Comparison of ENCODE assay signal across 8 mouse cellular contexts in genomic region chr12:112145211-112145874, GRCm38 (mm10). TPM values are rescaled to one million over a fixed set of nuclear protein-coding genes. Genes with fewer than 3 reads are reported as not detected.
A peak's percentile ranks its signal among the peaks of the same experiment; 100 is the strongest.
DNase-seq lines count a peak whose midpoint lies in the region; ATAC-seq and TF ChIP-seq lines count a peak whose summit lies in the region.

No protein-coding gene starts in this region.

- no peaks in the 10 kb centered on the region for H3K36me3 ChIP-seq in heart, embryonic 13.5 days
- H3K36me3 ChIP-seq in kidney, embryonic 16.5 days (ENCODE audit: insufficient read depth, low read length) = no peaks in the 10 kb centered on the region
- no peaks in the 10 kb centered on the region for H3K36me3 ChIP-seq in myocyte (ENCODE audit: control insufficient read depth, insufficient read depth)

- peaks cover 84% of the 10 kb centered on the region for H3K27me3 ChIP-seq in heart, embryonic 13.5 days (replicated peaks)
- peaks cover 62% of the 10 kb centered on the region for H3K27me3 ChIP-seq in kidney, embryonic 16.5 days (ENCODE audit: insufficient read depth, low read length)
- H3K27me3 ChIP-seq in myocyte (ENCODE audit: control insufficient read depth, insufficient read depth, insufficient read length) = peaks cover 50% of the 10 kb centered on the region

- H3K4me2 ChIP-seq in heart, embryonic 13.5 days = peak overlapping the region; percentile 87
- peak overlapping the region; percentile 87 for H3K4me2 ChIP-seq in kidney, embryonic 16.5 days (replicated peaks; ENCODE audit: low read depth, low read length)
- peak overlapping the region; percentile 70 for H3K4me2 ChIP-seq in myocyte (ENCODE audit: low read depth)

- H3K79me2 ChIP-seq in myocyte (ENCODE audit: control insufficient read depth, insufficient read depth) = no peaks in the 10 kb centered on the region

- no peak for TF ChIP-seq POLR2A in brain, embryonic 14.5 days (IDR thresholded peaks at IDR 0.05; ENCODE audit: borderline replicate concordance, extremely low read depth, insufficient read depth, insufficient read length, poor library complexity, severe bottlenecking)
- TF ChIP-seq POLR2A in embryonic fibroblast, embryonic 13.5 days (IDR thresholded peaks at IDR 0.05; ENCODE audit: low read depth, low read length) = no peak
- no peak for TF ChIP-seq POLR2A in myocyte (IDR thresholded peaks at IDR 0.05; ENCODE audit: insufficient read length, low read depth)

- ATAC-seq in heart, embryonic 13.5 days (ENCODE audit: extremely low read depth, insufficient number of reproducible peaks, low FRiP score, low TSS enrichment) = no peak
- ATAC-seq in kidney, embryonic 16.5 days (ENCODE audit: low FRiP score, low TSS enrichment) = peak; percentile 47

- H3K9ac ChIP-seq in heart, embryonic 13.5 days = peak overlapping the region; percentile 84
- H3K9ac ChIP-seq in kidney, embryonic 16.5 days (replicated peaks; ENCODE audit: low read length) = no peak overlapping the region; the same call in 1 of the 2 replicates

- DNase-seq in CD4-positive, CD25-positive, alpha-beta regulatory T cell, adult 2 months (ENCODE audit: low read depth, low spot score) = peak; percentile 83
- DNase-seq in brain, embryonic 14.5 days (ENCODE audit: low read depth) = peak; percentile 93
- peak; percentile 75 for DNase-seq in liver
- DNase-seq in spleen, postnatal 4 days (ENCODE audit: low spot score in 2 of 2) = peak; percentile 64 to 91

- no peak overlapping the region for H3ac ChIP-seq in myocyte (ENCODE audit: control insufficient read depth, insufficient read length)

- H3K9me3 ChIP-seq in heart, embryonic 13.5 days = no peaks in the 10 kb centered on the region
- H3K9me3 ChIP-seq in kidney, embryonic 16.5 days (ENCODE audit: low read length) = no peaks in the 10 kb centered on the region

- H3K4me1 ChIP-seq in embryonic fibroblast, embryonic 13.5 days (ENCODE audit: control insufficient read depth, insufficient read depth, low read length) = no peaks in the 10 kb centered on the region
- peaks cover 51% of the 10 kb centered on the region for H3K4me1 ChIP-seq in heart, embryonic 13.5 days
- peaks cover 48% of the 10 kb centered on the region for H3K4me1 ChIP-seq in kidney, embryonic 16.5 days (ENCODE audit: insufficient read depth, low read length)

- WGBS in heart, embryonic 13.5 days = under 1% methylated on average over 37 of the region's 37 CpGs
- under 1% methylated on average over 37 of the region's 37 CpGs for WGBS in kidney, embryonic 16.5 days

- H3K4me3 ChIP-seq in embryonic fibroblast, embryonic 13.5 days (ENCODE audit: insufficient read depth, low read length) = peak overlapping the region; percentile 24
- peak overlapping the region; percentile 56 for H3K4me3 ChIP-seq in heart, embryonic 13.5 days
- peak overlapping the region; percentile 61 for H3K4me3 ChIP-seq in kidney, embryonic 16.5 days (ENCODE audit: low read length)
- no peak overlapping the region for H3K4me3 ChIP-seq in myocyte

- no peak overlapping the region for H3K27ac ChIP-seq in embryonic fibroblast, embryonic 13.5 days (ENCODE audit: insufficient read depth, low read length)
- H3K27ac ChIP-seq in heart, embryonic 13.5 days (replicated peaks) = no peak overlapping the region
- H3K27ac ChIP-seq in kidney, embryonic 16.5 days (ENCODE audit: low read length) = peak overlapping the region; percentile 58; the same call in 1 of the 2 replicates

- peak; percentile 97 for TF ChIP-seq CTCF in brain, embryonic 14.5 days (IDR thresholded peaks at IDR 0.05; ENCODE audit: borderline replicate concordance, extremely low read depth, insufficient read depth, insufficient read length)
- peak; percentile 97 for TF ChIP-seq CTCF in embryonic fibroblast, embryonic 13.5 days (IDR thresholded peaks at IDR 0.05; ENCODE audit: borderline replicate concordance, insufficient read depth, low read length)

TF ChIP-seq in myocyte, 11 proteins besides CTCF, POLR2A, EP300 and RAD21:
- TF ChIP-seq REST (IDR thresholded peaks at IDR 0.05; ENCODE audit: insufficient read depth, insufficient read length) = no peak
- no peak for TF ChIP-seq TCF3 (IDR thresholded peaks at IDR 0.05; ENCODE audit: insufficient read length, low read depth)
- no peak for TF ChIP-seq SRF (IDR thresholded peaks at IDR 0.05; ENCODE audit: control insufficient read depth, insufficient read length, low read depth)
- no peak for TF ChIP-seq E2F4 (IDR thresholded peaks at IDR 0.05; ENCODE audit: insufficient read depth)
- TF ChIP-seq TCF12 (IDR thresholded peaks at IDR 0.05; ENCODE audit: insufficient read depth, poor library complexity, severe bottlenecking) = no peak
- no peak for TF ChIP-seq USF1 (IDR thresholded peaks at IDR 0.05; ENCODE audit: low read depth)
- TF ChIP-seq POLR2AphosphoS2 (IDR thresholded peaks at IDR 0.05; ENCODE audit: insufficient read length, low read depth) = no peak
- no peak for TF ChIP-seq MAX (IDR thresholded peaks at IDR 0.05; ENCODE audit: low read depth)
- no peak for TF ChIP-seq MYOD1 (IDR thresholded peaks at IDR 0.05; ENCODE audit: control insufficient read depth in 1 of 3, insufficient read length in 2 of 3, low read depth in 2 of 3)
- no peak for TF ChIP-seq MYOG (IDR thresholded peaks at IDR 0.05; ENCODE audit: control insufficient read depth in 1 of 3, insufficient read depth in 1 of 3, insufficient read length in 2 of 3, low read depth in 2 of 3)
- TF ChIP-seq CEBPB (IDR thresholded peaks at IDR 0.05; ENCODE audit: insufficient read depth, poor library complexity, severe bottlenecking) = no peak
TF ChIP-seq in myocyte: peak in this region for 0.

RNA-seq across cellular contexts. Expression of gene Kif26a, which starts 0.7 kb away (rescaled TPM):
- polyA plus RNA-seq in brain, embryonic 14.5 days (2012; rRNA removed) = 35.8 and 47.3 TPM in 2 replicates
- polyA plus RNA-seq in embryonic fibroblast, embryonic 13.5 days (2011; ENCODE audit: insufficient read length, low read depth, missing spikeins) = 0.10 and 0.47 TPM in 2 replicates
- 1.6 TPM in 2 replicates for polyA plus RNA-seq in heart, embryonic 13.5 days (2015; fragmentation: Nextera tagmentation; extraction: Ambion mirVana)
- 3.8 and 4.4 TPM in 2 replicates for polyA plus RNA-seq in kidney, embryonic 16.5 days (2015; fragmentation: Nextera tagmentation; extraction: Ambion mirVana)
- polyA plus RNA-seq in myocyte (2012; fragmentation: generic; extraction: Trizol) = 0.02 TPM

RNA-seq across cellular contexts. Expression of gene Aspg, which starts 38.9 kb away (rescaled TPM):
- 0.36 and 0.97 TPM in 2 replicates for polyA plus RNA-seq in brain, embryonic 14.5 days (2012; rRNA removed)
- 0.35 and 1.3 TPM in 2 replicates for polyA plus RNA-seq in embryonic fibroblast, embryonic 13.5 days (2011; ENCODE audit: insufficient read length, low read depth, missing spikeins)
- polyA plus RNA-seq in heart, embryonic 13.5 days (2015; fragmentation: Nextera tagmentation; extraction: Ambion mirVana) = 0.38 and 1.1 TPM in 2 replicates
- polyA plus RNA-seq in kidney, embryonic 16.5 days (2015; fragmentation: Nextera tagmentation; extraction: Ambion mirVana) = 3.7 TPM in 2 replicates
- polyA plus RNA-seq in myocyte (2012; fragmentation: generic; extraction: Trizol) = 0.04 TPM
